Mouse (Mus musculus) small intestine, adult 2 months (tissue): ENCODE measurements around the gene Lgi1.

ENCODE experiments used
- CTCF ChIP-seq: fragments of 200-500 bp; IDR thresholded peaks from 2 replicates; pipeline ENCODE4 v1.5.1; 2012; ENCODE audit warnings: low read depth, mild to moderate bottlenecking, control low read depth, inconsistent platforms, low read length, moderate library complexity, mixed read lengths; ENCODE audit not compliant: insufficient replicate concordance, insufficient read length; ENCODE audit errors: extremely low read depth
- POLR2A ChIP-seq: fragments of 200-500 bp; IDR thresholded peaks from 2 replicates; pipeline ENCODE4 v1.6.1; 2012; ENCODE audit warnings: low read depth, mild to moderate bottlenecking, control low read depth, inconsistent platforms, low read length, moderate library complexity

DNA sequence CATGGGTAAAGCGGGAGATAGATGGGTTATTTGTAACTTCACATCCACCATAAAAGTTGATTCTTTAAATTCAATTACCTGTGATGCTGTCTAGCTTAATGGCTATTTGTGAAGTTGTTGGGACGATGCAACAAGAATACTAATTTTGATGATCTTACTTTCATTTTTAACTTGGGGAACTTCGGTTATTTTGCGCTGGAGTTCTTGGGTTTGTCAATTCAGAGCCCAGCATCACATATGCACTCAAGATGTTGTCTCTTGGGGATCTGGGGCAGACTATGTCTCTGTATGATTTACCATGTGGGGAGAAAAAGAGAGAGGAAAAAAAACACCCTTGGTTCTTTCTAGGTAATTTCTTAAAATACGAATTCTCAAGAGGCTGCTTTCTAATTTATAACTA lies 1.4 kb downstream of the Lgi1 start:
- TF ChIP-seq CTCF (no peak), POLR2A (no peak)
